Mouse (Mus musculus): ENCODE results near the gene Sh3bgrl.

DNA sequence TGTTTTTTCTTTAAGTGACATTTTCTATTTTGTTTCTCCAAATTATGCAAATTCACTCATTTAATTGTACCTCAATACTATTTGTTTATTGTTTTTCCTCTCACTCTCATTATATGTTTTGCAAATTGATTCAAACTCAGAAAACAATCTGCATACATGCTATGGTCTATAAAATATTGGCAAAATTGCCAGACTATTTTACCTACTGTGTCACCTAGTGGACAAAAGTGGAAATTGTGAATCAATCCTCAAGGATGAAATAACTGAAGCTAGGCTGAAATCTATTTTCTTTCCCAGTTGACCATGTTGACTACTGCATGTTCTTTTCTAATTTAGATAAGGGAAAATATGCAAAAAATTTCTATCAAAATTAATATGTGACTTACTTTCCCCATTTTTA, 143.0 kb downstream of the Sh3bgrl start:
- TF ChIP-seq POLR2A (IDR thresholded peaks at IDR 0.05; ENCODE audit: borderline replicate concordance, control insufficient read depth, low read depth, low read length) (no peak), CTCF (IDR thresholded peaks at IDR 0.05; ENCODE audit: control insufficient read depth, insufficient read depth, low read length) (no peak)

All from bone marrow, adult 2 months (tissue).